Mouse (Mus musculus): Measurements from ENCODE around the gene Cplane1. TPM values are rescaled to one million over a fixed set of nuclear protein-coding genes. Genes with fewer than 3 reads are reported as not detected.

The Cplane1 gene
- total and polyA plus RNA-seq, 3 experiments, result 2.9 to 6.3 TPM; not detected in 1

DNA sequence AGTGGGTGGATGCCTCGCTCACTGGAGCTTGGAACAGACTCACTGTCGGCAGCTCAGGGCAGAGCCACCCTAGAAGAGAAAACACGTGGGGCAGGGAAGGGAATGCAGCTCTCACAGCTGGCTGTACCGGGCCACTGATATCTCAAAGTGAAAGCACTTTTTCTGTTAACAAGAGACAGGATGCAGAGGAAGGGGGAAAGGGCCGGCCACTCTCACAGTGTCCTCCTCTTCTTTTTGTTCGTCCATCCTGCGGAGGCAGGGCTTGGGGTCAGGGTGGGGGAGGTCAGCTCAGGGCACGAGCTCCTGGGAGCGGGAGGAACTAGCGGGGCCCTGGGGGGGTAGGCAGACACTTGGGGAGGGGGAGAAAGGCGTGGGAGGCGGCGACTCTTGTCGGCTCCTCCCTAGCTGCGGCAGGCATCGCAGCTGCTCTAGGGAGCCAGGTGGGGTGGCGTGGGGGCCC lies 110.4 kb downstream of the Cplane1 start:
- peak overlapping the region; percentile 55 to 95 for H3K4me3 ChIP-seq (ENCODE audit: control insufficient read depth in 1 of 2, insufficient read depth in 1 of 2, low read depth in 2 of 2, low read length in 2 of 2)
- peak overlapping the region; percentile 28 for H3K27ac ChIP-seq (ENCODE audit: control insufficient read depth, low read depth, low read length)
- peaks cover 0 to 12% of the 10 kb centered on the region in 2 experiments; a peak in 2 of 4 replicates for H3K36me3 ChIP-seq (ENCODE audit: control insufficient read depth in 1 of 2, insufficient read depth in 2 of 2, low read length in 2 of 2)
- peak overlapping the region; percentile 84 for H3K9ac ChIP-seq (ENCODE audit: control insufficient read depth, low read depth, low read length, poor library complexity, severe bottlenecking)
- no peaks in the 10 kb centered on the region; the same call in 1 of the 2 replicates for H3K79me2 ChIP-seq (ENCODE audit: control insufficient read depth, insufficient read depth, low read length, poor library complexity)
- peaks cover 5 to 10% of the 10 kb centered on the region in 2 experiments for H3K4me1 ChIP-seq (ENCODE audit: control insufficient read depth in 1 of 2, insufficient read depth in 2 of 2, low read length in 2 of 2)
- H3K9me3 ChIP-seq (replicated peaks; ENCODE audit: insufficient read depth, low read length), result no peaks in the 10 kb centered on the region
- H3K27me3 ChIP-seq (ENCODE audit: control insufficient read depth in 1 of 2, insufficient read depth in 2 of 2, low read length in 2 of 2), result no peaks in the 10 kb centered on the region
- peak; percentile 79 for DNase-seq (ENCODE audit: low read depth, low spot score)
- no peak for TF ChIP-seq ZC3H11A (IDR thresholded peaks at IDR 0.05; ENCODE audit: low read depth, low read length)
- TF ChIP-seq ELF1 (IDR thresholded peaks at IDR 0.05; ENCODE audit: low read depth, low read length), result no peak
- TF ChIP-seq JUND (IDR thresholded peaks at IDR 0.05; ENCODE audit: low read depth, low read length), result no peak
- TF ChIP-seq CHD1 (IDR thresholded peaks at IDR 0.05; ENCODE audit: low read depth, low read length), result no peak
- TF ChIP-seq POLR2A (IDR thresholded peaks at IDR 0.05; ENCODE audit: control insufficient read depth in 1 of 2, insufficient read depth in 1 of 2, low read depth in 1 of 2, low read length in 2 of 2, poor library complexity in 1 of 2), result 0 out of 4 replicates have a peak, but pooled peaks of 1 of the 2 experiments have one; percentile 20
- TF ChIP-seq USF2 (IDR thresholded peaks at IDR 0.05; ENCODE audit: borderline replicate concordance in 1 of 2, insufficient read depth in 1 of 2, low read depth in 1 of 2, low read length in 2 of 2), result no peak
- no peak for TF ChIP-seq MEF2A (IDR thresholded peaks at IDR 0.05; ENCODE audit: extremely low read depth, insufficient replicate concordance, low read depth, low read length, poor library complexity, severe bottlenecking)
- TF ChIP-seq SIN3A (IDR thresholded peaks at IDR 0.05; ENCODE audit: low read length), result peak; percentile 85
- TF ChIP-seq MXI1 (IDR thresholded peaks at IDR 0.05; ENCODE audit: low read depth, low read length), result peak; percentile 98
- no peak for TF ChIP-seq UBTF (IDR thresholded peaks at IDR 0.05; ENCODE audit: borderline replicate concordance, insufficient read depth, low read depth, low read length)
- TF ChIP-seq GABPA (IDR thresholded peaks at IDR 0.05; ENCODE audit: low read depth, low read length), result no peak
- TF ChIP-seq MAFK (IDR thresholded peaks at IDR 0.05; ENCODE audit: borderline replicate concordance, low read depth, low read length), result no peak
- no peak; the same call in 1 of the 2 replicates for TF ChIP-seq SMC3 (IDR thresholded peaks at IDR 0.05; ENCODE audit: low read depth, low read length)
- TF ChIP-seq BHLHE40 (IDR thresholded peaks at IDR 0.05; ENCODE audit: borderline replicate concordance, low read depth, low read length), result 0 out of 2 replicates have a peak, but pooled peaks have one; percentile 17
- no peak for TF ChIP-seq GATA1 (IDR thresholded peaks at IDR 0.05; ENCODE audit: low read depth, low read length)
- no peak for TF ChIP-seq CHD2 (IDR thresholded peaks at IDR 0.05; ENCODE audit: low read length)
- no peak for TF ChIP-seq RCOR1 (IDR thresholded peaks at IDR 0.05; ENCODE audit: low read depth, low read length)
- 0 out of 2 replicates have a peak, but pooled peaks have one; percentile 32 for TF ChIP-seq ZMIZ1 (IDR thresholded peaks at IDR 0.05; ENCODE audit: low read depth, low read length)
- no peak for TF ChIP-seq TAL1 (IDR thresholded peaks at IDR 0.05; ENCODE audit: low read length)
- no peak for TF ChIP-seq POLR2AphosphoS5 (IDR thresholded peaks at IDR 0.05; ENCODE audit: borderline replicate concordance, low read depth, low read length)
- TF ChIP-seq HCFC1 (IDR thresholded peaks at IDR 0.05; ENCODE audit: low read depth, low read length), result no peak
- TF ChIP-seq RAD21 (IDR thresholded peaks at IDR 0.05; ENCODE audit: low read depth, low read length), result no peak
- TF ChIP-seq ZNF384 (IDR thresholded peaks at IDR 0.05; ENCODE audit: low read depth, low read length), result no peak
- peak; percentile 77 for TF ChIP-seq MYC (IDR thresholded peaks at IDR 0.05; ENCODE audit: low read depth, low read length)
- TF ChIP-seq MYB (IDR thresholded peaks at IDR 0.05; ENCODE audit: low read depth, low read length), result no peak
- TF ChIP-seq ZKSCAN1 (IDR thresholded peaks at IDR 0.05; ENCODE audit: low read depth, low read length), result no peak
- peak in 1 of 2 experiments; percentile 10; a peak in 1 of 4 replicates for TF ChIP-seq EP300 (IDR thresholded peaks at IDR 0.05; ENCODE audit: low read depth in 1 of 2, low read length in 2 of 2)
- no peak for TF ChIP-seq TBP (IDR thresholded peaks at IDR 0.05; ENCODE audit: low read depth, low read length)
- TF ChIP-seq KAT2A (conservative IDR thresholded peaks at IDR 0.05; ENCODE audit: low read depth, low read length), result no peak
- TF ChIP-seq E2F4 (IDR thresholded peaks at IDR 0.05; ENCODE audit: borderline replicate concordance, low read depth, low read length), result no peak
- TF ChIP-seq CTCF (IDR thresholded peaks at IDR 0.05 in 2 of 3, conservative IDR thresholded peaks at IDR 0.05 in 1 of 3; ENCODE audit: control insufficient read depth in 1 of 3, insufficient read depth in 1 of 3, low read depth in 2 of 3, low read length in 3 of 3, poor library complexity in 1 of 3, severe bottlenecking in 1 of 3), result no peak
- TF ChIP-seq USF1 (IDR thresholded peaks at IDR 0.05; ENCODE audit: low read depth, low read length), result peak; percentile 63; the same call in 1 of the 2 replicates
- peak; percentile 33; the same call in 1 of the 2 replicates for TF ChIP-seq NELFE (IDR thresholded peaks at IDR 0.05; ENCODE audit: low read depth, low read length)
- 0 out of 2 replicates have a peak, but pooled peaks have one; percentile 26 for TF ChIP-seq POLR2AphosphoS2 (IDR thresholded peaks at IDR 0.05; ENCODE audit: low read length)
- peak; percentile 31; the same call in 1 of the 2 replicates for TF ChIP-seq TCF12 (IDR thresholded peaks at IDR 0.05; ENCODE audit: low read depth, low read length)
- TF ChIP-seq NRF1 (IDR thresholded peaks at IDR 0.05; ENCODE audit: insufficient read depth, low read depth, low read length, poor library complexity, severe bottlenecking), result no peak

Measured in MEL (cell line).